12 mouse cellular contexts compared by ENCODE assay signal in genomic region chr7:107592641-107593040, GRCm38 (mm10). TPM values are rescaled to one million over a fixed set of nuclear protein-coding genes. Genes with fewer than 3 reads are reported as not detected.
DNase-seq lines count a peak whose midpoint lies in the region; ATAC-seq and TF ChIP-seq lines count a peak whose summit lies in the region.
"Had no signal": no experiment of that assay in that cellular context is flagged by ENCODE, and none has a peak within 500 bp of the region (broad histone marks: within the 10 kb centered on the region; RNA-seq: fewer than 3 reads in every experiment).

No protein-coding gene starts in this region.

- no peaks in the 10 kb centered on the region for H3K9me3 ChIP-seq in hindbrain, postnatal 0 days (ENCODE audit: low read length)
- H3K9me3 ChIP-seq in hindbrain, embryonic 13.5 days: no peaks in the 10 kb centered on the region

- TF ChIP-seq CTCF in hindbrain, postnatal 0 days (IDR thresholded peaks at IDR 0.05; ENCODE audit: low read depth): no peak

- peaks cover 8% of the 10 kb centered on the region; the same call in 1 of the 2 replicates for H3K4me1 ChIP-seq in hindbrain, postnatal 0 days (ENCODE audit: insufficient read depth, low read length)
- peaks cover 13% of the 10 kb centered on the region for H3K4me1 ChIP-seq in hindbrain, embryonic 13.5 days (replicated peaks)

- no peak overlapping the region for H3K9ac ChIP-seq in hindbrain, postnatal 0 days (replicated peaks; ENCODE audit: low read length)
- H3K9ac ChIP-seq in hindbrain, embryonic 13.5 days: no peak overlapping the region

- peak; percentile 69 for ATAC-seq in hindbrain, postnatal 0 days
- no peak for ATAC-seq in hindbrain, embryonic 13.5 days (ENCODE audit: low FRiP score)
- ATAC-seq in megakaryocyte-erythroid progenitor cell, adult 5-6 weeks (replicated peaks; ENCODE audit: low FRiP score, low TSS enrichment, poor library complexity, severe bottlenecking): no peak

- H3K4me2 ChIP-seq in hindbrain, postnatal 0 days (ENCODE audit: low read depth, low read length): no peak overlapping the region
- no peak overlapping the region for H3K4me2 ChIP-seq in hindbrain, embryonic 13.5 days

- no peak overlapping the region for H3K4me3 ChIP-seq in hindbrain, postnatal 0 days (ENCODE audit: low read length)
- no peak overlapping the region for H3K4me3 ChIP-seq in hindbrain, embryonic 13.5 days
- H3K4me3 ChIP-seq: erythroblast, embryonic 14.5 days had no signal

- H3K36me3 ChIP-seq in hindbrain, postnatal 0 days (ENCODE audit: insufficient read depth, low read length): no peaks in the 10 kb centered on the region
- no peaks in the 10 kb centered on the region for H3K36me3 ChIP-seq in hindbrain, embryonic 13.5 days

- DNase-seq in adrenal gland, postnatal 14 days: peak; percentile 8
- DNase-seq in adrenal gland, adult 8-10 months: no peak
- DNase-seq in hindbrain, postnatal 0 days (ENCODE audit: low spot score): peak; percentile 41
- DNase-seq in Muller cell, postnatal 12 days (ENCODE audit: inconsistent ontology term): peak; percentile 58
- DNase-seq in heart, postnatal 10 days: peak; percentile 50 to 60
- DNase-seq in urinary bladder, postnatal 4 days (ENCODE audit: low spot score in 2 of 2): no peak
- DNase-seq: kidney, postnatal 14 days had no signal

- intact Hi-C loops in heart, postnatal 10 days (cut with DNase I): loop anchor here (5.0 kb wide), 1 partner anchor 115 kb away; no protein-coding TSS in a partner anchor

- 19% methylated on average over 2 of the region's 2 CpGs for WGBS in hindbrain, postnatal 0 days
- WGBS in hindbrain, embryonic 13.5 days: 36% methylated on average over 2 of the region's 2 CpGs

- H3K27me3 ChIP-seq in hindbrain, postnatal 0 days (ENCODE audit: insufficient read depth, low read length): no peaks in the 10 kb centered on the region
- H3K27me3 ChIP-seq in hindbrain, embryonic 13.5 days: peaks cover 9% of the 10 kb centered on the region

- H3K27ac ChIP-seq in hindbrain, postnatal 0 days: no peak overlapping the region
- H3K27ac ChIP-seq in hindbrain, embryonic 13.5 days: no peak overlapping the region

RNA-seq across cellular contexts. Expression of gene Ppfibp2, which starts 2.4 kb away (rescaled TPM):
- total RNA-seq in adrenal gland, postnatal 14 days (2021): 7.8 and 8.7 TPM in 2 replicates
- 1 to 10 TPM; 6.8 to 8.7 (median 7.7) TPM for total RNA-seq in adrenal gland, adult 8-10 months (2022)
- total RNA-seq in hindbrain, postnatal 0 days (2014; rRNA removed): 3.0 and 3.4 TPM in 2 replicates
- polyA plus RNA-seq in hindbrain, postnatal 0 days (2015; fragmentation: Nextera tagmentation; extraction: Ambion mirVana): 2.3 and 3.2 TPM in 2 replicates
- 2.1 and 2.4 TPM in 2 replicates for polyA plus RNA-seq in hindbrain, embryonic 13.5 days (2015; fragmentation: Nextera tagmentation; extraction: Ambion mirVana)
- total RNA-seq in heart, postnatal 10 days (2021): 10 to 100 TPM; 13.0 to 17.5 TPM
- total RNA-seq in megakaryocyte-erythroid progenitor cell, adult 5-6 weeks (2014; fragmentation: Nextera tagmentation): 0.66 and 1.5 TPM in 2 replicates
- 1.0 and 3.6 TPM in 2 replicates for total RNA-seq in megakaryocyte-erythroid progenitor cell, adult 5-6 weeks (2017)

RNA-seq across cellular contexts. Expression of gene Olfml1, which starts 25.4 kb away (rescaled TPM):
- 7.5 and 7.8 TPM in 2 replicates for total RNA-seq in adrenal gland, postnatal 14 days (2021)
- total RNA-seq in adrenal gland, adult 8-10 months (2022): 10 to 100 TPM in 2 of 4 experiments, 1 to 10 TPM in 2; 8.9 to 15.2 (median 10.5) TPM
- 4.2 and 5.5 TPM in 2 replicates for total RNA-seq in hindbrain, postnatal 0 days (2014; rRNA removed)
- 5.8 and 6.0 TPM in 2 replicates for polyA plus RNA-seq in hindbrain, postnatal 0 days (2015; fragmentation: Nextera tagmentation; extraction: Ambion mirVana)
- 4.1 and 4.3 TPM in 2 replicates for polyA plus RNA-seq in hindbrain, embryonic 13.5 days (2015; fragmentation: Nextera tagmentation; extraction: Ambion mirVana)
- 1 to 10 TPM; 8.0 to 9.5 TPM for total RNA-seq in heart, postnatal 10 days (2021)
- not detected in 2 replicates for total RNA-seq in megakaryocyte-erythroid progenitor cell, adult 5-6 weeks (2014; fragmentation: Nextera tagmentation)
- total RNA-seq in megakaryocyte-erythroid progenitor cell, adult 5-6 weeks (2017): not detected in 2 replicates
- polyA plus RNA-seq: erythroblast, embryonic 14.5 days had no signal

RNA-seq across cellular contexts. Expression of gene 5330417H12Rik, which starts 32.3 kb away (rescaled TPM):
- not detected in 2 replicates for total RNA-seq in adrenal gland, postnatal 14 days (2021)
- not detected for total RNA-seq in adrenal gland, adult 8-10 months (2022)
- not detected in 2 replicates for total RNA-seq in hindbrain, postnatal 0 days (2014; rRNA removed)
- not detected in 2 replicates for polyA plus RNA-seq in hindbrain, postnatal 0 days (2015; fragmentation: Nextera tagmentation; extraction: Ambion mirVana)
- not detected in 2 replicates for polyA plus RNA-seq in hindbrain, embryonic 13.5 days (2015; fragmentation: Nextera tagmentation; extraction: Ambion mirVana)
- not detected for total RNA-seq in heart, postnatal 10 days (2021)
- total RNA-seq in megakaryocyte-erythroid progenitor cell, adult 5-6 weeks (2014; fragmentation: Nextera tagmentation): not detected in 2 replicates
- not detected in 2 replicates for total RNA-seq in megakaryocyte-erythroid progenitor cell, adult 5-6 weeks (2017)
- polyA plus RNA-seq: erythroblast, embryonic 14.5 days; liver, embryonic 16.5 days; neural tube, embryonic 11.5 days had no signal

Comparison
In these comparisons a context has a peak if more than half of its experiments do, and no peak if none do; other contexts are left out.
1. DNase-seq: peak in adrenal gland, postnatal 14 days (single experiment), hindbrain, postnatal 0 days (single experiment), Muller cell, postnatal 12 days (single experiment) and heart, postnatal 10 days (2 of 2); none in adrenal gland, adult 8-10 months (single experiment) and urinary bladder, postnatal 4 days (0 of 2).